Mouse (Mus musculus): ENCODE data around the gene Slc9a5.

GRCm38 (mm10) chr8:105384070-105384469 lies 35.4 kb downstream of the Slc9a5 start:
- TF ChIP-seq CTCF (IDR thresholded peaks at IDR 0.05; ENCODE audit: insufficient read depth, low read length) (no peak), POLR2A (IDR thresholded peaks at IDR 0.05; ENCODE audit: borderline replicate concordance, extremely low read depth, low read depth, low read length) (no peak)

Measured in lung, adult 2 months (tissue).